Mouse (Mus musculus) E14TG2a.4 (cell line): ENCODE measurements around the gene Stat5b.

Experiments used
- H3K27me3 ChIP-seq: 2 replicates; pipeline ENCODE4 v1.6.1; 2014; ENCODE audit warnings: low read length, control low read depth; ENCODE audit not compliant: insufficient read depth
- H3K36me3 ChIP-seq: 2 replicates; pipeline ENCODE4 v1.6.1; 2014; ENCODE audit warnings: low read length, control low read depth; ENCODE audit not compliant: insufficient read depth
- H3K4me1 ChIP-seq: replicated peaks from 2 replicates; pipeline ENCODE4 v1.6.1; 2014; ENCODE audit warnings: low read depth, low read length, control low read depth
- H3K4me3 ChIP-seq: replicated peaks from 2 replicates; pipeline ENCODE4 v1.5.1; 2014; ENCODE audit warnings: mild to moderate bottlenecking, low read length
- H3K9me3 ChIP-seq: 2 replicates; pipeline ENCODE4 v1.6.1; 2014; ENCODE audit warnings: low read length, control low read depth
- CTCF ChIP-seq: conservative IDR thresholded peaks from 2 replicates; pipeline ENCODE4 v1.5.1; 2014; ENCODE audit warnings: low read length
- NANOG ChIP-seq: IDR thresholded peaks from 2 replicates; pipeline ENCODE4 v1.6.1; 2014; ENCODE audit warnings: borderline replicate concordance, low read length, mixed read lengths
- POU5F1 ChIP-seq: IDR thresholded peaks from 2 replicates; pipeline ENCODE4 v1.6.1; 2014; ENCODE audit warnings: low read length, borderline replicate concordance

Stat5b gene

DNA sequence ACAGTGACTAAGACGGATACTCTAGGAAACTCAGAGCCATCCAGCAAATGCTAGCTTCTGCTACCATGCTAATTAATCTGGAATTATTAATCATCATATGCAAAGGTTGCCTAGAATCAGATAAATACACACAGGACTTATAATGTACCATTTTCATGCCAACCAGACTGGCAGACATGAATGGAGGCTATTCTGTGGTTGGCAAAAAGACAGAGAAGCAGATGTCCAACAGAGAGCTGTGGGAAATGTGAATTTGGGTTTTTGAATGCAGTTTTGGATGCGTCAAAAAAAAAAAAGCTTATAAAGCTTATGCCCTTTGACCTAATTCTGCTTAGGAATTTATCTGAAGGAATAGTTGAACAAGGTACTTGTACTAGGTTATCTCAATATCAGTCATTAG, 64.8 kb downstream of the Stat5b start:
- Histone ChIP-seq H3K27me3 (no peaks in the 10 kb centered on the region), H3K4me1 (peaks cover 30% of the 10 kb centered on the region), H3K4me3 (no peak overlapping the region), H3K9me3 (no peaks in the 10 kb centered on the region), H3K36me3 (no peaks in the 10 kb centered on the region)
- TF ChIP-seq NANOG (no peak), CTCF (no peak), POU5F1 (no peak)

DNA sequence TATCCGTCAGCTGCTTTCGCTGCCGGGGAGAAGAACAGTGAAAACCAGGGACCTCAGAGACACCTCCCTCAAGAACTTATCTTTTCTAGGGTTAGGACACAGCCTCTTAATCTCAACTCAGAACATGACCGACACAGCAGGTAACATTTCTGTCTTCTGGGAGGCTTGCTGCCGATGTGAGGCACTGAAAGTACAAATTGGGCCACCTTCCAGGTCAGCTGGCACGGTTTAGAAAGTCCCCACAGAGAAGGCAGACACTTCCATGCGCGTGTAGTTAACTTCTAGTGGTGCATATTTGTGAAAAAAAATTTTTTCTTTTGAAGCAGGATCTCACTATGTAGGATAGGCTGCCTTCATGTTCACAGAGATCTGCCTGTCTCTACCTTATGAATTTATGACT, 66.2 kb downstream of the Stat5b start:
- TF ChIP-seq CTCF: no peak
- TF ChIP-seq POU5F1: no peak
- TF ChIP-seq NANOG: no peak
- Histone ChIP-seq H3K4me1 (peaks cover 37% of the 10 kb centered on the region), H3K9me3 (no peaks in the 10 kb centered on the region), H3K4me3 (no peak overlapping the region), H3K27me3 (no peaks in the 10 kb centered on the region), H3K36me3 (no peaks in the 10 kb centered on the region)

DNA sequence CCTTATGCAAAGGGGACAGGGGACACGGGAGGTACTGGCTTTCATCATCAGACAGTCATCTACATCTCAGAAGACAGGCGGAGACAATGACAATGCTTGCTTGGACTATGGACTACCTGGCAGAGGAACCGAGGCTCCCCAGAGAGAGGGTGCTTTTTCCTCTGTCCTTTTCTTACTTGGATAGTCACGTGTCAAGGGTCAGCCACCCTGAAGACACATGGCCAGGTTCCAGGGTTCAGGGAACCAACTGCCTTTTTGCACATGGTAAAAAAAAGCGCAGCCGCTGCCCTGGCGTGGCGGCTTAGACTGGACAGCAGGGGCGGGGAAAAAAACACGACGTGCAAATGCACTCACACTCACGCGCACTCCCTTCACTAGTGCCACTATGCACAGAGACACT, 68.0 kb downstream of the Stat5b start:
- Histone ChIP-seq H3K27me3 (no peaks in the 10 kb centered on the region), H3K4me1 (peaks cover 37% of the 10 kb centered on the region), H3K4me3 (peak overlapping the region; percentile 69), H3K36me3 (no peaks in the 10 kb centered on the region), H3K9me3 (no peaks in the 10 kb centered on the region)
- TF ChIP-seq NANOG (no peak), POU5F1 (no peak), CTCF (no peak)

DNA sequence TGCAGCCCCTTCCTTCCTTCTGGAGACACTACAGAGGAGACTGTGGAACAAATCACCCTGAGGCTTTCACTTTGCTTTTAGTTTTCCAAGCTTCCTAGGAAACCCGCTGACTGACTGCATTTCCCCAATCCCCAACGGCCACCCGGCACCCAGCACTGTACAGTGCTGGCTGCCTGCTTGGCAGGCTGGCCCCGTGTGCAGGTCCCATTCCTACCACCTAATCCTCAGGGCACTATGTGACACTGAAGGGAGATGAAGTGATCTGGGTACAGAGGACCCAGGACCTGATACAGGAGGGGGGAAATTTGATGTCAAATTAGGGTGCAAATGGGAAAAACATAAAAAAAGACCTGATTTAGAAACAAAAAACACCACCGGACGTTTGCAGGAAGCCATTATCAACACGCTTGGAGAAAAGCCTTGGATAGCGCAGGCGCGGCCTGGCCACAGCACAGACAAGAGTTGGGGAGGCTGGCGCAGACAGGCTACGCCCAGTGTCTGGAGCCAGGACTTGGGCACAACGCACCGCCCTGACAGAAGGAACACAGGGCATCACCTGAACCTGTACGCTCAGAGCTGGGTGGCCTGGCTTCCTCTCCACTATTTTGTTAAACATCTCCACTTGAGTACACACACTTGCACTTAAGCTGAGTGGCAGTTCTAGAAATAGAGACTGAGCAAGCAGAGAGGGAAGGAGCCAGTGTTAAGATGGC, 68.6 kb downstream of the Stat5b start:
- Histone ChIP-seq H3K4me1 (peaks cover 37% of the 10 kb centered on the region), H3K36me3 (no peaks in the 10 kb centered on the region), H3K9me3 (no peaks in the 10 kb centered on the region), H3K27me3 (no peaks in the 10 kb centered on the region), H3K4me3 (peak overlapping the region; percentile 69)
- no peak for TF ChIP-seq POU5F1
- TF ChIP-seq NANOG: no peak
- no peak for TF ChIP-seq CTCF

DNA sequence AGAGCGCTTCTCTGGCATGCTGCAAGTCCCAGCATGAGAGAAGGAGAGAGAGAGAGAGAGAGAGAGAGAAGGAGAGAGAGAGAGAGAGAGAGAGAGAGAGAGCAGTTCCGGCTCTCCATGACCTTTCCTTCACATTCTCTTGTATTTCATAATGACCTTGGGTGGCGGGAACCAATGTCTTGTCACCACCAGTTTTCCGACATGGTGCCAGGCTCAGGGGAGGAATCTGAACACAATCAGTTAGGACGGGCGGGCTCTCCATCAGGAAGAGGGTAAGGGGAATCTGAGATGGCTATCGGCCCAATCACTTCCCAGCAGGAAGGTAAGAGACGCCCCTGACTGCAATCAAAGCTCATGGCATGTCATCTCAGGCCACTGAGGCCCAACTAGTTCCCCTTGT, 70.3 kb downstream of the Stat5b start:
- Histone ChIP-seq H3K4me1 (peaks cover 37% of the 10 kb centered on the region), H3K4me3 (no peak overlapping the region), H3K27me3 (no peaks in the 10 kb centered on the region), H3K9me3 (no peaks in the 10 kb centered on the region), H3K36me3 (no peaks in the 10 kb centered on the region)
- TF ChIP-seq POU5F1: no peak
- TF ChIP-seq NANOG: no peak
- no peak for TF ChIP-seq CTCF

DNA sequence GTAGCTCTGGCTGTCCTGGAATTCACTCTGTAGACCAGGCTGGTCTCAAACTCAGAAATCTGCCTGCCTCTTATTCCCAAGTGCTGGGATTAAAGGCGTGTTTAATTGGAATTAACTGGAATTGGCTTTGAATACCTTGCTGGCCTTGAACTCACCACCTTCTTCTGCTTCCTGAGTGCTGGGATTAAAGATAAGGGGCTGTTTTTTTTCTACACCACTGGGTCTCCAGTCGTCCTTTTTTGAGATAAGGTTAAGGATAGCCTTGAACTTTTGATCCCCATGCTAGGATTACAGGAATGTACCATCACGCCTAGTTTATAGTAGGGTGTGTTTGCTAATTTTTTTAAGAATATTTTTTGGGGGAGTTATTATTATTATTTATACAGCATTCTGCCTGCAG, 72.5 kb downstream of the Stat5b start:
- Histone ChIP-seq H3K4me1 (peaks cover 39% of the 10 kb centered on the region), H3K9me3 (no peaks in the 10 kb centered on the region), H3K36me3 (no peaks in the 10 kb centered on the region), H3K4me3 (no peak overlapping the region), H3K27me3 (no peaks in the 10 kb centered on the region)
- TF ChIP-seq CTCF (no peak), POU5F1 (no peak), NANOG (no peak)

DNA sequence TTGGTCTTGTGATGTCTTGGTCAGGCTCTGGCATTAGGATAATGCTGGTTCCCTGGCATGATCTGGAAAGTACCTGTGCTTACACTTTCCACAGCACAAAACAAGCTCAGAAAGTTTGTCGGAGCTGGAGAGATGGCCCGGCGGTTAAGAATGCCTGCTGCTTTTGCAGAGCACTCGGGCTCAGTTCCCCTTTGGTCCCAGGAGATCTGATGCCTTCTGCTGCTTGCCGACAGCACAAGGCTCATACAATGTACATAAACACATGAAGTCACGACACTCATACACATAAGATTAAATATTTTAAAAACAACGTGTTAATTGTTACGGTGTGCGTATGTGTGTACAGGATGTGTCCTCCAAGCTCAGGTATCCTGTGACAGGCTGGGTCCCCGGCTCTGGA, 74.6 kb downstream of the Stat5b start:
- Histone ChIP-seq H3K27me3 (no peaks in the 10 kb centered on the region), H3K4me3 (no peak overlapping the region), H3K9me3 (no peaks in the 10 kb centered on the region), H3K36me3 (no peaks in the 10 kb centered on the region), H3K4me1 (peaks cover 30% of the 10 kb centered on the region)
- TF ChIP-seq POU5F1 (no peak), CTCF (no peak), NANOG (no peak)

DNA sequence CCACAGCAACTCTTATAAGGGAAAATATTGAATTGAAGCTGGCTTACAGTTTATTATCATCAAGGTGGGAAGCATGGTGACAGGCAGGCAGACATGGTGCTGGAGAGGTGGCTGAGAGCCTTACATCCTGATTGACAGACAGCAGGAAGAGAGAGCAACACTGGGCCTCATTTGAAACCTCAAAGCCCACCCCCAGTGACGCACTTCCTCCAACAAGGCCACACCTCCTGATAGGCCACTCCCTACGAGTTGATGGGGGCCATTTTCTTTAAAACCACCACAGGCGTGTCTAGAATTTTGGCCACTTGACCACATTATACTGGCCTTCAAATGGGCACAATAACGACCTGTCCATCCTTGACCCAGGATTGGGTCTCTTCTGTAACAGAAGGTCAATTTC, 76.3 kb downstream of the Stat5b start:
- Histone ChIP-seq H3K4me1 (peaks cover 33% of the 10 kb centered on the region), H3K36me3 (peaks cover 1% of the 10 kb centered on the region; the same call in 1 of the 2 replicates), H3K27me3 (no peaks in the 10 kb centered on the region), H3K9me3 (no peaks in the 10 kb centered on the region), H3K4me3 (peak overlapping the region; percentile 57)
- TF ChIP-seq POU5F1 (no peak), CTCF (no peak), NANOG (no peak)
